Mouse (Mus musculus) adrenal gland, adult 18-20 months (tissue): ENCODE data around the gene Dnah14. TPM values are rescaled to one million over a fixed set of nuclear protein-coding genes. Genes with fewer than 3 reads are reported as not detected.
"Not testable (repeated sequence)": the region's sequence is repeated elsewhere in the genome, so short reads cannot be mapped to it uniquely, and the experiment has no call there.

Experiments used
- DNase-seq, 2 experiments: peaks; one replicate each; pipeline ENCODE4 v3.0.0; 2021 to 2022; ENCODE audit warnings: low spot score in 2 of 2
- total RNA-seq, 2 experiments: library from RNA; stranded (reverse); gene quantifications; 1 replicate in 1 of 2; 2 replicates in 1 of 2; pipeline ENCODE4 v1.2.3; 2021

The Dnah14 gene
- total RNA-seq, 2 experiments from 2014 or later: not detected

GRCm38 (mm10) chr1:181771871-181772270, 195.5 kb downstream of the Dnah14 start:
- DNase-seq: no peak

GRCm38 (mm10) chr1:181776541-181776940, 200.2 kb downstream of the Dnah14 start:
- no peak for DNase-seq

GRCm38 (mm10) chr1:181782600-181782999, 206.2 kb downstream of the Dnah14 start:
- DNase-seq: not testable (repeated sequence)

GRCm38 (mm10) chr1:181789952-181790351, 213.6 kb downstream of the Dnah14 start:
- DNase-seq: no peak

GRCm38 (mm10) chr1:181793541-181793940, 217.2 kb downstream of the Dnah14 start:
- no peak for DNase-seq

- no peak for DNase-seq
These were observed 223.6 kb downstream of the Dnah14 start for GRCm38 (mm10) chr1:181799911-181800310.

- DNase-seq: no peak
These were observed 224.3 kb downstream of the Dnah14 start for GRCm38 (mm10) chr1:181800667-181801066.

- DNase-seq: no peak
These were observed 235.3 kb downstream of the Dnah14 start for GRCm38 (mm10) chr1:181811481-181812223.

GRCm38 (mm10) chr1:181826716-181827115, 250.4 kb downstream of the Dnah14 start:
- no peak for DNase-seq

- DNase-seq: no peak
These were observed 252.0 kb downstream of the Dnah14 start for GRCm38 (mm10) chr1:181828365-181828764.

- no peak for DNase-seq
These were observed 256.4 kb downstream of the Dnah14 start for GRCm38 (mm10) chr1:181832720-181833119.

GRCm38 (mm10) chr1:181833143-181833542, 256.8 kb downstream of the Dnah14 start:
- no peak for DNase-seq

- DNase-seq: no peak
These were observed 261.8 kb downstream of the Dnah14 start for GRCm38 (mm10) chr1:181838111-181838510.

- DNase-seq: no peak
These were observed 263.5 kb downstream of the Dnah14 start for GRCm38 (mm10) chr1:181839746-181840366.

GRCm38 (mm10) chr1:181841396-181841795, 265.0 kb downstream of the Dnah14 start:
- DNase-seq: no peak

GRCm38 (mm10) chr1:181841864-181842672, 265.7 kb downstream of the Dnah14 start:
- peak; percentile 96 for DNase-seq

- no peak for DNase-seq
These were observed 266.4 kb downstream of the Dnah14 start, which contains the start of gene Lbr for GRCm38 (mm10) chr1:181842781-181843180. Lbr (minus strand) TSS chr1:181843046.

- no peak for DNase-seq
These were observed 268.7 kb downstream of the Dnah14 start for GRCm38 (mm10) chr1:181844874-181845547.

GRCm38 (mm10) chr1:181845767-181846166, 269.4 kb downstream of the Dnah14 start:
- DNase-seq: no peak

GRCm38 (mm10) chr1:181847396-181847795, 271.0 kb downstream of the Dnah14 start:
- no peak for DNase-seq

GRCm38 (mm10) chr1:181848210-181848609, 271.9 kb downstream of the Dnah14 start:
- no peak for DNase-seq
